Mouse (Mus musculus): ENCODE measurements around the gene Olfr17. TPM values are rescaled to one million over a fixed set of nuclear protein-coding genes. Genes with fewer than 3 reads are reported as not detected.

Olfr17 gene
- not detected for polyA plus RNA-seq (2017; shearing (Covaris generic))

GRCm38 (mm10) chr7:107092920-107093319 lies at the start of gene Olfr17:
Gene Olfr17 (plus strand): TSS chr7:107093220.

GRCm38 (mm10) chr7:107070681-107071080 lies 22.3 kb upstream of the Olfr17 start, which contains the start of gene Olfr714:
Gene Olfr714 (plus strand): TSS chr7:107070981.

GRCm38 (mm10) chr7:107110269-107110668 lies 17.2 kb downstream of the Olfr17 start, which contains the start of gene Olfr715b:
Gene Olfr715b (minus strand): TSS chr7:107110369.

GRCm38 (mm10) chr7:107130983-107131382 lies 38.0 kb downstream of the Olfr17 start, which contains the start of gene Olfr715:
Gene Olfr715 (minus strand): TSS chr7:107131083.

GRCm38 (mm10) chr7:107138027-107138426 lies 45.0 kb downstream of the Olfr17 start, which contains the start of gene Olfr716:
Gene Olfr716 (plus strand): TSS chr7:107138327.

Other genes with a start within 250 kb of the Olfr17 start
- gene Olfr703, start 249.9 kb upstream of the Olfr17 start, polyA plus RNA-seq (2017; shearing (Covaris generic)) = not detected
- 0.55 TPM for gene Olfr704, start 230.0 kb upstream of the Olfr17 start, polyA plus RNA-seq (2017; shearing (Covaris generic))
- not detected for gene Olfr705, start 216.3 kb upstream of the Olfr17 start, polyA plus RNA-seq (2017; shearing (Covaris generic))
- not detected for gene Olfr706, start 205.1 kb upstream of the Olfr17 start, polyA plus RNA-seq (2017; shearing (Covaris generic))
- not detected for gene Olfr707, start 192.0 kb upstream of the Olfr17 start, polyA plus RNA-seq (2017; shearing (Covaris generic))
- gene Olfr1532-ps1, start 185.2 kb upstream of the Olfr17 start, polyA plus RNA-seq (2017; shearing (Covaris generic)) = not detected
- not detected for gene Olfr709-ps1, start 161.0 kb upstream of the Olfr17 start, polyA plus RNA-seq (2017; shearing (Covaris generic))
- gene Olfr710, start 144.9 kb upstream of the Olfr17 start, polyA plus RNA-seq (2017; shearing (Covaris generic)) = not detected
- gene Olfr6, start 129.3 kb upstream of the Olfr17 start, polyA plus RNA-seq (2017; shearing (Covaris generic)) = 0.07 TPM
- not detected for gene Olfr711, start 117.8 kb upstream of the Olfr17 start, polyA plus RNA-seq (2017; shearing (Covaris generic))
- not detected for gene Olfr2, start 87.1 kb upstream of the Olfr17 start, polyA plus RNA-seq (2017; shearing (Covaris generic))
- not detected for gene Olfr713, start 62.0 kb upstream of the Olfr17 start, polyA plus RNA-seq (2017; shearing (Covaris generic))
- not detected for gene Olfr714, start 22.2 kb upstream of the Olfr17 start, polyA plus RNA-seq (2017; shearing (Covaris generic))
- gene Olfr715b, start 17.1 kb downstream of the Olfr17 start, polyA plus RNA-seq (2017; shearing (Covaris generic)) = not detected
- not detected for gene Olfr715, start 37.9 kb downstream of the Olfr17 start, polyA plus RNA-seq (2017; shearing (Covaris generic))
- gene Olfr716, start 45.1 kb downstream of the Olfr17 start, polyA plus RNA-seq (2017; shearing (Covaris generic)) = 0.23 TPM
- gene Nlrp14, start 73.8 kb downstream of the Olfr17 start, polyA plus RNA-seq (2017; shearing (Covaris generic)) = not detected
- gene Rbmxl2, start 116.2 kb downstream of the Olfr17 start, polyA plus RNA-seq (2017; shearing (Covaris generic)) = not detected

Measured in effector memory CD4-positive, alpha-beta T cell, adult 7 months (primary cell).